Mouse (Mus musculus): ENCODE results near the gene Thra. TPM values are rescaled to one million over a fixed set of nuclear protein-coding genes. Genes with fewer than 3 reads are reported as not detected.
A peak's percentile ranks its signal among the peaks of the same experiment; 100 is the strongest.

Gene Thra
- total RNA-seq, 2 experiments from 2014 or later: 123 to 130 TPM

- DNase-seq: peak; percentile 98 to 99
- intact Hi-C loops (cut with DNase I): loop anchor here (2.0 kb wide), 1 partner anchor 13 kb away; no protein-coding TSS in a partner anchor
These were observed 33.3 kb downstream of the Thra start for GRCm38 (mm10) chr11:98773635-98774295.

- DNase-seq: no peak
- intact Hi-C loops (cut with DNase I): no loop called here
These were observed 34.3 kb downstream of the Thra start, which contains the start of gene Nr1d1 for GRCm38 (mm10) chr11:98774582-98775347. TSS of gene Nr1d1 (minus strand) at chr11:98775333.

- intact Hi-C loops (cut with DNase I): no loop called here
- peak; percentile 97 to 99 for DNase-seq
These were observed 35.1 kb downstream of the Thra start for GRCm38 (mm10) chr11:98775348-98776051.

- intact Hi-C loops (cut with DNase I): no loop called here
- no peak for DNase-seq
These were observed 35.8 kb downstream of the Thra start for GRCm38 (mm10) chr11:98776052-98776764.

- peak; percentile 61 to 72 for DNase-seq
- intact Hi-C loops (cut with DNase I): no loop called here
These were observed 36.6 kb downstream of the Thra start for GRCm38 (mm10) chr11:98776843-98777590.

GRCm38 (mm10) chr11:98777888-98778287 is 37.5 kb downstream of the Thra start:
- no peak for DNase-seq
- intact Hi-C loops (cut with DNase I): no loop called here

- DNase-seq: peak; percentile 57 to 75
- intact Hi-C loops (cut with DNase I): no loop called here
These were observed 41.5 kb downstream of the Thra start for GRCm38 (mm10) chr11:98781851-98782512.

- DNase-seq: peak in 1 of 2 experiments; percentile 53
- intact Hi-C loops (cut with DNase I): no loop called here
These were observed 42.3 kb downstream of the Thra start for GRCm38 (mm10) chr11:98782651-98783235.

- intact Hi-C loops (cut with DNase I): no loop called here
- peak; percentile 94 to 97 for DNase-seq
These were observed 42.8 kb downstream of the Thra start for GRCm38 (mm10) chr11:98783236-98783696.

- intact Hi-C loops (cut with DNase I): no loop called here
These were observed 43.7 kb downstream of the Thra start for GRCm38 (mm10) chr11:98784139-98784538.

GRCm38 (mm10) chr11:98785214-98785613 is 44.8 kb downstream of the Thra start:
- intact Hi-C loops (cut with DNase I): no loop called here
- peak in 1 of 2 experiments; percentile 60 for DNase-seq

More at GRCm38 (mm10) chr11:98784139-98784538, 43.7 kb downstream of the Thra start:
- no peak for DNase-seq

- intact Hi-C loops (cut with DNase I): loop anchor here (2.0 kb wide), 2 partner anchors 13 to 43 kb away; no protein-coding TSS in a partner anchor
- peak; percentile 80 to 84 for DNase-seq
These were observed 45.4 kb downstream of the Thra start for GRCm38 (mm10) chr11:98785772-98786281.

GRCm38 (mm10) chr11:98786359-98787214 is 46.1 kb downstream of the Thra start:
- DNase-seq: peak; percentile 96 to 98
- intact Hi-C loops (cut with DNase I): loop anchor here (2.0 kb wide), 2 partner anchors 14 to 44 kb away; no protein-coding TSS in a partner anchor

- DNase-seq: peak in 1 of 2 experiments; percentile 66
- intact Hi-C loops (cut with DNase I): loop anchor here (2.0 kb wide), 2 partner anchors 14 to 44 kb away; no protein-coding TSS in a partner anchor
These were observed 46.8 kb downstream of the Thra start for GRCm38 (mm10) chr11:98787229-98787628.

GRCm38 (mm10) chr11:98787691-98788090 is 47.3 kb downstream of the Thra start:
- DNase-seq: no peak
- intact Hi-C loops (cut with DNase I): loop anchor here (1.0 to 2.0 kb wide), 5 partner anchors 15 to 87 kb away; no protein-coding TSS in a partner anchor

- intact Hi-C loops (cut with DNase I): loop anchor here (1.0 to 2.0 kb wide), 3 partner anchors 41 to 88 kb away; no protein-coding TSS in a partner anchor
These were observed 47.7 kb downstream of the Thra start for GRCm38 (mm10) chr11:98788139-98788538.

More at GRCm38 (mm10) chr11:98788139-98788538, 47.7 kb downstream of the Thra start:
- DNase-seq: no peak
